Mouse (Mus musculus): ENCODE measurements around the gene Fam78b.

Fam78b gene

DNA sequence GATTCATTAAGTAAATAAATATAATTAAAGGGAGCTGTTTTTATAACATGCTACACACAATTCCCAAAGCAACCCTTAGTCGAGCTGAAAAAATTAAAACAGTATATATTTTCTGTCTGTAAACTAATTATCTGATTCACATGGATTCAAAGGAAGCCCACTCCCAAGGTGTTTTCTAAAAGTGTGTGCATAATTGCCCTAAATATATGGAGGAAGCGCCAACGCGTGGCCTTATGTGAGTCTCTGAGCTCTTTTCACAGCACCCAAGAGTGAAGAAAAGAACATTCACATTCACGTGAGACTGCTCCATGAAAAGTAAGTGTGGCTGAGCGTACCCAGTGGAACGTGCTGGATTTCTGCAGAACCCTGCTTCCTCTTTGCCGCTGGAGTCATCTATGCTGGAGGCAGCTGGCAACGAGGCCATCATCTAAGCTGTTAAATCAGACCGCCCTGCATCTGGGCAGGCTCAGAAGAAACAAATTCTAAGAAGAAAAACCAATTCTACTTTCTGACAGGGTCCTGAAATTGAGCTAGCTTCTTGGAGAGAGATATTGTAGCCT lies 93.5 kb downstream of the Fam78b start:
- DNase-seq (ENCODE audit: low read depth) = no peak

DNA sequence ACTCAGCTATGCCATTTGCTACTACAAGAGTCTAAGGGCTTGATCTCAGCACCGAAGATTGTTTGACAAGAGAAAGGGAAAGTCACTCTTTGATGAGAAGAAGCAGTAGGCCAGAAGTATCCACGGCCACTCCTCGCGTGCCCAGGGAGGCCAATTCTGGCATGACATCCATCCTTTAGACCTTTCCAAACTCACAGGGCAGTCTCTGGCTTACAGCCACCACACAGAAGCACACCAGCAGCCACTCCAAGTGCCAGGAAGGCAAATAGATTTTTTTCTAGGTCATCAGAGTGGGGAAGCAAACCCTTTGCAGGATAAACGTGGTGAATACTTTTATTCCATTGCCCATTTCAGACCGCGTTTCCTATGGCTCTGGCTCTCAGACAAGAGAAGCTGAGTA lies 97.5 kb downstream of the Fam78b start:
- DNase-seq (ENCODE audit: low read depth) = no peak

DNA sequence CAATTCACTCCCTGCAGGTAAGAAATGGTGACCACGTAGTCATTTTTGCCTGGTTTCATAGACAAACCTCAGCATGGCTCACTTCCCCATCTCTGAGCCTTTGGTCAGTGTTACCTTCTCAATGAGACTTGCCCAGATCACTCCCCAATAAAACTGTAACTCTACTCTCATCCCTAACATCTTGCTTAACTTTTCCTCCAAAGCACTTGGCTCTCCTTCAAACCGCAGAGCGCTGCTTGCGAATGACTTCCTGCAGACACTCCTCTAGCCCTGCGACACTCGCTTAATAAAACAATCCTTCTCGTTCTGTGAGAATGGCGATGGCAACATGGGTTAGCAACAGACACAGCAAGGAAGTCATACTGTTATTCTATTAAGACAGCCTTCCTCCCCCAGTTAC lies 100.8 kb downstream of the Fam78b start:
- no peak for DNase-seq (ENCODE audit: low read depth)

DNA sequence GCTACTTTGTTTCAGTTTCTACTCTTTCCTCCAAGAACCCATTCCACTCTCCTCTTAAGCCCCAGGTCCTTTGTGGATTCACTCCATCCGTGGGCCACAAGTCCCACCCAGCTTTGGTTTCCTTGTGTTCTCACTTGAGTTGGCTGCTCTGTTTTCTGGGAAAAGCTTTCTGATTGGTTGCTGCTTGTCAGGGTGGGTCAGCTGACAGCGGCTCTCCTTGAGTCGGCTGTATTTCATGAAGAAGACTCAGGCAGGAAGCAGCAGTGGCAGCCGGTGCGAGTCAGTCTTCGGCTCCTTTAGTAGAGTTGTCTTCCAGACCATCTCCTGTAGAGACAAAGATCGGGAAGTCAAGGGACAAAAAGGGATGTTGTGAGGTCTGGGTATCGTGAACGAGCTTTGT lies 101.3 kb downstream of the Fam78b start:
- no peak for DNase-seq (ENCODE audit: low read depth)

DNA sequence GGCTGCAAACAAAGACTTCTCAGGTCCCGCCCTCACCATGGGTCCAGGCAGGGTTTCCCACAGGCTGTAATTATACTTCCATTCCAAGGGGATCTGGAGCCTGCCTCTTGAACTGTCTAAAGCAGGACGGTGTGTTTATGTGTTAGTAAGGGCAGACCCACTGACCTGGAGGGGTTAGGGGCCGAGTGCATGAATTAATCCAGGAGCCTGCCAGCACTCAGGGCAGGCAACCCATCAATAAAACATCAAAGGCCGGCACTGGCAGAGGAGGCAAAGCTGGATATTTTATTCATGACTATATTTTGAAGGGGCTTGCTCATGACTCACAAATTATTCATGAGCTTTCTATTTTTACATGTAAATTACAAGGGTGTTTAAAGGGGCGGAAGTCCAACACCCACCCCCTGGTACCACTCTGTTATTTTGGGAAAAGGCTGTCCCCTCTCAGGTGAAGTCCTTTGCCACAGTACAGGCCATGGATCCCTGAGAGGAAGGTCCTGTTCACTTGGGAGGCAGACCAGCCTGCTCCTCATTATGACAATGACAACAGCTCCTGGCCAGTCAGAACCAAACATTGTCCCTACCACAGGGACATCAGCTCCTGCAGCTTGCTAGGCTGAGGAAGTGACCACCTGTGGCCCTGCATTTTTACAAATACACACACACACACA lies 103.9 kb downstream of the Fam78b start:
- no peak for DNase-seq (ENCODE audit: low read depth)

DNA sequence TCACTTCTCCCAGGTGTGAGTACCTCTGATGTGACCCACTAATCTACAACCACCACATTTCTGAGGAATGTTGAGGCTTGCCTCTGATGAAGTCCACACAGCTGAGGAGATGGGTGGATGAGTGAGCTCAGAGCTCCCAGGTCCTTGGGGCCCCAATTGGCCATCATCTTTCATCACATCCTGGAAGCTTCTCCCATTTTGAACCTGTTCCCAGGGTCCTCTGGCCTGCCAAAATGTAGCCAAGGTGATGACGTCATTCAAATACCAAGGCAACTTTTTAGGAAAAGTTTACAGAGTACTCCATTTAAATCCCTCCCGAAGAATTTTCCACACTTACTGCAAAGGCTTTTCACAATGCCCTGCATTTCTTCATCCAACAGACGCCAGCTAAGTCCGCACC lies 104.7 kb downstream of the Fam78b start:
- DNase-seq (ENCODE audit: low read depth) = no peak

DNA sequence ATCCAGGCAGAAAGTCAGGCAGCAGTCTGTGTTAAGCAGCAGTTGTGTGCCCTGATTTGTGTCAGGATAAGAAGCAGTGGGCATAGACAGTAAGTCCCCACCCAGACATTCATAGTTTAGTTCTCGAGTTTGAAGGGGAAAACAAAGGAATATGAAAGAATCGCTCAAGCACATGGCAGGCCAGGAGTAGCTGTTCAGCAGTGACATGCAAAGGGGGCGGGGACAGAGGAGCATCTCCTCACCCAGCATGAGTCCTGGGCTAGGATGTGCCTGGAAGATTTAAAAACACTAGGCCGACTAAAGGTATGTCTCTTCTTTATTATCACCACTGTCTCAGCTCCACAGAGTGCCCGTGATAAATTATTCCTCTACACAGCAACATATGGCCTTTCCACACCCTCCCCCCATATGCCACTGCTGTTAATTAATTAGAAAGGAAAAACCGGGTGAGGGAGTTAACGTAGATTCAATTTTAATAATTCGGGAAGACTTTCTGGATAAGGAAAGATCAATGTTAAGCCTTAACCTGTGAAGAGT lies 107.8 kb downstream of the Fam78b start:
- DNase-seq (ENCODE audit: low read depth) = no peak

DNA sequence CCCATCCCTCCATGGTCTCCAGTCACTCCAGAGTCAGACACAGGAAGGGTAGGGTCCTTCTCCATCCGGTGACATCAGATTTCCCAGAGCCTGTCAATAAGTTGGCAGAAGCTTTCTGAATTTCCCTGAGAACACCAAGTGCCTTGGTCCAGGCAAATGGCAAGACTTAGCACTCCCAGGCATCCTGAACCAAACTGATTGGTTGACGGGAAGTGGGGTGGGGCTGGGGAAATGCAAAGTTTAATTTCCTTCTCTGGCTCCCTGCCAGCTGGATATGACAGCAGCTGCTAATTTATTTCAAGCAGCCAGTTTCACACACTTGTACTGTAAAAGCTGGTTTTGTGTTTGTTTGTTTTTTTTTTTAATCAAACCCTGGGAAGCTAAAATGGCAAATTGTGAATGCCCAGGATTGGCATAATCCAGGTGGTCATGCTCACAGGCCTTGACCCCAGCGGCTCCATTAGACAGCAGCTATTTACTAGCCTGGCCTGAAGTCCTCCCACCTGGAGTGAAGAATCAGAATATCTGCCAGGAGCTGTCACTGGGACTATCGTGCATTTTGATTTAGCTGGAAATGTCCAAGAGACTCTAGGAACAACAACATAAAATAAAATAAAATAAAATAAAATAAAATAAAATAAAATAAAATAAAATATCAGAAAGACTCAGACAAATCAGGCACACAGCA lies 113.3 kb downstream of the Fam78b start:
- DNase-seq (ENCODE audit: low read depth) = no peak

DNA sequence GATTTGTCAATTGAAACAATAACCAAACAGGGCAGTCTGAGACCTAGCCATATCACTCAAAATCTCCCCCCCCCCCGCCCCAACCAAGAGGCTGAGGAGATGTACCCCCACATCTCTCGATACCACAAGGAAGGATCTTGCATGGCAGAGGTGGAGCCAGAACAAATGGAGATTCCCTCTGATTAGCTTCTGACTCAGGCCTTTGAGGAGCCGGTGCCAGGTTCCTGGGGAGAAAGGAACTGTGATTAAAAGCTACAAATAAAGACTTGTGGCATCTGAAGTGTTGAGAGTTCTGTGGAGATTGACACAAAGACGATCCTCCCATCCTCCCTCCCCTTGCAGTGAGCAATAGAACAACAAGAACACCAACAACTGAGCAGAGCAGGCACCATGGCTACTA lies 113.9 kb downstream of the Fam78b start:
- DNase-seq (ENCODE audit: low read depth) = no peak

DNA sequence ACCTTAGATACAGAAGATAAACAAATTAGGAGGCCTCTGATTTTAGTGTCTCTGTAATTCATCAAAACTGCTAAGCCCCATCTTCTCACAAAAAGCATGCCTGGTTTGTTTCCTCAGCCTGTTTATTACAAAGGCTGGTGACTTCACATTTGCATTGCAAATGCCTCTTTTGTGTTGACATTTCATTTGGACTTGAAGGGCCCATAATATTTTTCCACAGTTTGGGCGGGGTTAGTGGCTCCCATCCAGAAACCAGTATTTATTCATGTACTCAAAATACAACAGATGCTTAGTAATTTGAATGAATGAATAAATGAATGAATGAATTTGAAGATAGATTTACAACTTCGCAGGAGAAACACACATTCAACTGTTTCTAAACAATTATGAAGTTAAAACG lies 115.5 kb downstream of the Fam78b start:
- DNase-seq (ENCODE audit: low read depth) = no peak

DNA sequence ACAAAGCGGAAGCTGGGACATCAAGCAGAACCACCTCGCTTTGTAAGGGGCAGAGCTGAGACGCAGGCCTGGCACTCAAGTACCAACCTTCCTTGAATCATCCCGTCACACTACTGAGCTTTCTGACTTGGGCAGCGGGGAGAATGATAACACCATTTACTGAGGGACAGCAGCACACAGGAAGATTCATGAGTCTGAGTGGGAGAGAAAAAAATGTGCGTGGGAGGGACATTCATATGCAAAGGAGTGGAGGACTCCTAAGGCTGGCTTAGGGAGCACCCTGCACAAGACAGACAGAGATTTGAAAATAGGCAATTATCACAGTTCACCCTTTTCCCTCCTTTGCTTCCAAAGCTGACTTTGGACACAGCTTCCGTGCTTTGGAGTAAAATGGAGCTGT lies 117.8 kb downstream of the Fam78b start:
- no peak for DNase-seq (ENCODE audit: low read depth)

DNA sequence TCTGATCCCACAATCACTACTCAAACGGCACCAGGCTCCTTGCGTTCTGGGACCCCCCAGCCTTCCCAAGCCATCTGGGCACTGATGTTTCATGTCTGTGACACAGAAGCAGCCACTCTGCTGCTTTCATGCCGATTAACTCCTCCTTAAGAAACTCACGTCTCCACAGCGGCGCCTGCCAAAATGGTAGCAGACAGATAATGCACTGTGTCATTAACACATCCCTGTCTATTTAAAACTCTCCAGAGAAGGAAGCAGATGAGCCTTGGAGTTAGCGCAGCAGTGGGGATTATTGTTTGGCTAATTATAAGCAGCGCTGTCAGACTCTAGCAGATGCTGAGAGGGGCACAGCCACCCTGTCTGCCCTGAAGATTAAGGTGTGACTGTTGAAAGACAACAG lies 118.2 kb downstream of the Fam78b start:
- no peak for DNase-seq (ENCODE audit: low read depth)

DNA sequence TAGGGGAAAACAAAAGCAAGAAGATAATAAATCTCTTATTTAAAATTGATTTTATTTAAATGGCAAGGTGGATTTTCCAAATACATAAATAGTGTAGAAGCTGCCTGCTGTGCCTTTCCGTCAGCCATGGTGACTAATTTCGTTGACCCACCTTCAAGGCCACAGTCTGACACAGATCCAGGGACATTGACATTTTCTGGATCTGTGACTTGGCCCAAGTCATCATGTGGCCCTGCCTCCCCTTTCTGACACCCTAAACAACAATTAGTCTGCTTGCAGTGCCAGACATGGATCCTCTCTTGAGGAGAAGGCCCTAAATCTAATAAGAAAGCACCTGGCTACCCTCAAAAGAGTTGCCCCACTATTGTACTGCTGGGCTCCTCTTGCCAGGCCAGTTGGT lies 121.2 kb downstream of the Fam78b start:
- DNase-seq (ENCODE audit: low read depth) = no peak

DNA sequence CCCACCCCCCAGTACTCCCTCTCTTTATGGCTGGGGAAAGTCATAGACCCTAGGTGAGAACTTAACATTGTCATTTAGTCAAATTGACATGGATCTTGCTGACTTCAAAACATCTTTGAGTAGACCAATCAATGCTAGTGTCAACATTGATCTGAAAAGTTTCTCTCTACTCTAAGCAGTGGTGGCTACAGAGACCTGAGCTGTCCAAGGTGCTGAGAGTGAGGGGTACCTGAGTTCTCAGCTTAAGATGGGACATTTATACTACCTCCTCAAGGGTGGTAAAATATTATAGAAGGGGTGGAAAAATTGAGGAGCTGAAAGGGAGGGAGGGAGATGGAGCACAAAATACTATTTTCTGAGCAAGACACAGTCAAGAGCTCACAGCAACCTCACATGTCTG lies 122.3 kb downstream of the Fam78b start:
- DNase-seq (ENCODE audit: low read depth) = no peak

DNA sequence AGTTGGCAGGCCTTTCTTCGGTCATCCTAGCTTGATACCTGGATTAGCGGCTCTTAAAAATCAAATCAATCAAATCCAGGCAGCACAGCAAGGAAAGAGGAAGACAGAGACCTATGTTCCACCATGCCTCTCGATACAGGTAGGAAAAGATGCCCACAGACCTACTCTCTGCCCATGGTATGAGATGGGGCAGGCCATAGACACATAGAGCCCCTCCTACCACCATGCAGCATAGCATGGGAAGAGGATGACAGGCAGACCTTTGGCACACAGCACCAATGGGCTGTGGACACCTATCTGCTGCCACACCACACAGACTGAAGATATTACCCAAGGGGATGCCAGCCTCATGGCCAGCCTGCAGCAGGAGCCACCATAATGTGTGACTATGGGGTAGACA lies 124.7 kb downstream of the Fam78b start:
- DNase-seq (ENCODE audit: low read depth) = no peak

DNA sequence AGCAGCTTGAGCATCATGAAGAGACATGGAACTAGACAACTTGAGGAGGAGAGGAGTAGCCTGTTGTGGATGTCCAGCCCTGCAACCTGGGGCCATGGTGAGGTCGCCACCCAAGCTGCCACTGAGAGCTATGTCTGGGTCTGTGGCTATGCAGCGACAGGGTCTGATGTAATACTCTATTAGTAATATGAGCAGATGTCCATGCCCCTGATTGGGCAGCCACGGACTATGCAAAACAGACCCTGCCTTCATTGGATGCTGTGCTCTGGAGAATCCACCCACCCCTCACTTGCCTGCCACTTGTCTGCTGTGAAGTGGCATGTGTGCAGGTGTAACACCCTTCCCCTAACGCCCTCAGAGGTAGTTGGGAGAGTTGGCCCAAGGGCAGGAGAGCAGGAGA lies 125.1 kb downstream of the Fam78b start:
- DNase-seq (ENCODE audit: low read depth) = no peak

DNA sequence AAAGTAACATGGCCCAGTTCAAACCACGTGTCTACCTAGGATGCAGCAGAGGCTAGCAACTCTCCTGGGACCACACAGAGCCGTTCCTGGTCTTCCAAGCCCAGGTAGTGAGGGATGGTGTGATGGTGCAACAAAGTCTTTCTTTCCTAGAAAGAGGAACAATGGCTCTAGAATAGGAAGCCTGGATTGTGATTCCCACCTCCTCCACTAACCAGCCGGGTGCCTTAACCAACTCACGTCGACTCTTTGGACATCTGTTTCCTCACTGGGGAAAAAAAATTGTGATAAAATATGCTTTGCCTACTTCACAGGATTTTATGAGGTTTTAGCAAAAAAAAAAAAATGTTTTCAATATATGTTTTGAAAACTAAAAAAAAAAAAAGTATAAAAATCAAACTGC lies 134.5 kb downstream of the Fam78b start:
- no peak for DNase-seq (ENCODE audit: low read depth)

Measured in naive thymus-derived CD4-positive, alpha-beta T cell, adult 2 months (primary cell).